Mouse (Mus musculus) CH12.LX (cell line): ENCODE measurements at regions not wholly inside any gene's neighbourhood (a gene's known extent, or its start where the extent isn't known, plus 50 kb on each side); places are given as distances from the start of the nearest gene placed in this dataset.

Experiments
- DNase-seq: peaks from one replicate; pipeline ENCODE4 v3.0.0-alpha.2; 2013; ENCODE audit errors: extremely low read depth
- H3K27ac ChIP-seq: 2 replicates; pipeline ENCODE4 v1.5.1; 2012; ENCODE audit warnings: low read depth, mild to moderate bottlenecking, control low read depth, moderate library complexity; ENCODE audit not compliant: insufficient read depth
- H3K27me3 ChIP-seq: replicated peaks from 2 replicates; pipeline ENCODE3; 2012; ENCODE audit warnings: inconsistent platforms
- H3K36me3 ChIP-seq, 2 experiments: replicated peaks in 1 of 2; 2 replicates each; pipeline versions ENCODE3 to v1.6.1; 2012; ENCODE audit warnings: inconsistent platforms in 1 of 2, low read length in 1 of 2, mild to moderate bottlenecking in 1 of 2, mixed read lengths in 1 of 2, moderate library complexity in 1 of 2; ENCODE audit not compliant: control insufficient read depth in 1 of 2, insufficient read depth in 1 of 2
- H3K4me1 ChIP-seq, 2 experiments: 2 replicates each; pipeline ENCODE4 v1.6.1; 2012; ENCODE audit warnings: inconsistent platforms in 1 of 2, moderate library complexity in 1 of 2; ENCODE audit not compliant: insufficient read depth in 2 of 2, control insufficient read depth in 1 of 2
- H3K4me2 ChIP-seq: 2 replicates; pipeline ENCODE4 v1.6.1; 2012; ENCODE audit warnings: low read depth, mild to moderate bottlenecking, control low read depth; ENCODE audit not compliant: poor library complexity, insufficient read depth, severe bottlenecking
- H3K4me3 ChIP-seq, 3 experiments: fragments of 150-350 bp in 1 of 3; sonication (generic) in 1 of 3; replicated peaks in 1 of 3; 2 replicates each; pipeline versions ENCODE3 to v1.5.1; 2011 to 2012; ENCODE audit warnings: low read depth in 2 of 3, low read length in 2 of 3, mild to moderate bottlenecking in 2 of 3, moderate library complexity in 2 of 3, control low read depth in 1 of 3, improper control_type of control experiment in 1 of 3, inconsistent platforms in 1 of 3, mixed read lengths in 1 of 3; ENCODE audit not compliant: poor library complexity in 1 of 3
- H3K79me2 ChIP-seq: replicated peaks from 2 replicates; pipeline ENCODE4 v1.6.1; 2012; ENCODE audit warnings: mild to moderate bottlenecking, moderate library complexity; ENCODE audit not compliant: control insufficient read depth, poor library complexity, insufficient read depth, severe bottlenecking; ENCODE audit errors: extremely low read depth
- H3K9ac ChIP-seq: 2 replicates; pipeline ENCODE4 v1.6.1; 2012; ENCODE audit warnings: low read depth, mild to moderate bottlenecking, control low read depth, moderate library complexity; ENCODE audit not compliant: insufficient read depth
- H3K9me3 ChIP-seq: replicated peaks from 2 replicates; pipeline ENCODE3; 2012; ENCODE audit warnings: low read length, inconsistent platforms, mixed read lengths
- BHLHE40 ChIP-seq: IDR thresholded peaks from 2 replicates; pipeline ENCODE4 v1.6.1; 2011; ENCODE audit warnings: mild to moderate bottlenecking, low read depth, low read length, improper control_type of control experiment
- CTCF ChIP-seq, 2 experiments: IDR thresholded peaks in 1 of 2; conservative IDR thresholded peaks in 1 of 2; 2 replicates each; pipeline ENCODE4 v1.5.1; 2011 to 2012; ENCODE audit warnings: low read depth in 2 of 2, low read length in 2 of 2, improper control_type of control experiment in 1 of 2, inconsistent platforms in 1 of 2, mild to moderate bottlenecking in 1 of 2, moderate library complexity in 1 of 2
- ELF1 ChIP-seq: IDR thresholded peaks from 2 replicates; pipeline ENCODE4 v1.6.1; 2014; ENCODE audit warnings: low read depth, mild to moderate bottlenecking, inconsistent platforms, low read length, improper control_type of control experiment
- ETS1 ChIP-seq: conservative IDR thresholded peaks from 2 replicates; pipeline ENCODE4 v1.6.1; 2012; ENCODE audit warnings: low read depth, mild to moderate bottlenecking, inconsistent platforms, low read length, improper control_type of control experiment, moderate library complexity
- HCFC1 ChIP-seq: IDR thresholded peaks from 2 replicates; pipeline ENCODE4 v1.6.1; 2012; ENCODE audit warnings: low read depth, mild to moderate bottlenecking, inconsistent platforms, low read length, improper control_type of control experiment
- JUN ChIP-seq: IDR thresholded peaks from 2 replicates; pipeline ENCODE4 v1.6.1; 2011; ENCODE audit warnings: low read depth, mild to moderate bottlenecking, low read length, improper control_type of control experiment, moderate library complexity; ENCODE audit not compliant: insufficient read depth
- KAT2A ChIP-seq: IDR thresholded peaks from 2 replicates; pipeline ENCODE4 v1.6.1; 2012; ENCODE audit warnings: low read length, improper control_type of control experiment, inconsistent platforms; ENCODE audit not compliant: insufficient replicate concordance
- MAX ChIP-seq: IDR thresholded peaks from 2 replicates; pipeline ENCODE4 v1.6.1; 2011; ENCODE audit warnings: low read length, improper control_type of control experiment
- MAZ ChIP-seq: IDR thresholded peaks from 2 replicates; pipeline ENCODE4 v1.6.1; 2012; ENCODE audit warnings: low read depth, mild to moderate bottlenecking, inconsistent platforms, low read length, improper control_type of control experiment, moderate library complexity
- MXI1 ChIP-seq: IDR thresholded peaks from 2 replicates; pipeline ENCODE4 v1.6.1; 2011; ENCODE audit warnings: mild to moderate bottlenecking, low read depth, low read length, improper control_type of control experiment
- MYC ChIP-seq: IDR thresholded peaks from 2 replicates; pipeline ENCODE4 v1.6.1; 2011; ENCODE audit warnings: low read depth, mild to moderate bottlenecking, improper control_type of control experiment, low read length
- NELFE ChIP-seq: IDR thresholded peaks from 2 replicates; pipeline ENCODE4 v1.6.1; 2011; ENCODE audit warnings: low read depth, low read length, improper control_type of control experiment
- NRF1 ChIP-seq: IDR thresholded peaks from 2 replicates; pipeline ENCODE4 v1.6.1; 2014; ENCODE audit warnings: low read depth, mild to moderate bottlenecking, inconsistent platforms, low read length, improper control_type of control experiment, moderate library complexity
- PAX5 ChIP-seq: IDR thresholded peaks from 2 replicates; pipeline ENCODE4 v1.6.1; 2012; ENCODE audit warnings: low read length, inconsistent platforms, mixed read lengths
- POLR2A ChIP-seq: IDR thresholded peaks from 2 replicates; pipeline ENCODE4 v1.6.1; 2011; ENCODE audit warnings: low read depth, mild to moderate bottlenecking, improper control_type of control experiment, low read length
- POLR2AphosphoS2 ChIP-seq: IDR thresholded peaks from 2 replicates; pipeline ENCODE4 v1.6.1; 2011; ENCODE audit warnings: low read depth, low read length, improper control_type of control experiment
- UBTF ChIP-seq: IDR thresholded peaks from 2 replicates; pipeline ENCODE4 v1.6.1; 2012; ENCODE audit warnings: low read depth, mild to moderate bottlenecking, inconsistent platforms, low read length, improper control_type of control experiment, moderate library complexity
- USF2 ChIP-seq: conservative IDR thresholded peaks from 2 replicates; pipeline ENCODE4 v1.6.1; 2011; ENCODE audit warnings: low read depth, low read length, improper control_type of control experiment
- ZC3H11A ChIP-seq: IDR thresholded peaks from 2 replicates; pipeline ENCODE4 v1.6.1; 2012; ENCODE audit warnings: low read depth, mild to moderate bottlenecking, inconsistent platforms, low read length, improper control_type of control experiment
- ZKSCAN1 ChIP-seq: IDR thresholded peaks from 2 replicates; pipeline ENCODE4 v1.6.1; 2012; ENCODE audit warnings: low read depth, inconsistent platforms, low read length, improper control_type of control experiment, borderline replicate concordance
- ZMIZ1 ChIP-seq: IDR thresholded peaks from 2 replicates; pipeline ENCODE4 v1.6.1; 2012; ENCODE audit warnings: low read depth, mild to moderate bottlenecking, inconsistent platforms, low read length, improper control_type of control experiment
- ZNF384 ChIP-seq: IDR thresholded peaks from 2 replicates; pipeline ENCODE4 v1.6.1; 2012; ENCODE audit warnings: low read depth, low read length, improper control_type of control experiment, inconsistent platforms
- dilution Hi-C: fragments of 300-500 bp; cut with MboI; formaldehyde crosslinking; loops from 2 replicates; pipeline ENCODE4 v1.14.3; 2020; ENCODE audit warnings: low sequenced_read_pairs; ENCODE audit not compliant: extremely low pct_unique_long_range_greater_than_20kb, extremely low pct_ligation_motif_present
- in situ Hi-C: fragments of 300-500 bp; cut with MboI; formaldehyde crosslinking; loops from 3 replicates; pipeline ENCODE4 v1.14.3; 2019; ENCODE audit warnings: low sequenced_read_pairs, low pct_ligation_motif_present, low pct_unique_long_range_greater_than_20kb, mixed read lengths

- Histone ChIP-seq H3K36me3 (no peaks in the 10 kb centered on the region), H3K4me2 (no peak overlapping the region), H3K27me3 (no peaks in the 10 kb centered on the region), H3K27ac (no peak overlapping the region), H3K79me2 (no peaks in the 10 kb centered on the region), H3K4me3 (no peak overlapping the region), H3K9me3 (no peaks in the 10 kb centered on the region), H3K9ac (no peak overlapping the region), H3K4me1 (0 out of 4 replicates have a peak, but pooled peaks cover 0 to 3% of the 10 kb centered on the region in 2 experiments)
- in situ Hi-C loops (no loop called here), dilution Hi-C loops (no loop called here)
- no peak for TF ChIP-seq MAZ
- no peak for TF ChIP-seq ZNF384
- no peak for TF ChIP-seq KAT2A
- TF ChIP-seq JUN, result no peak
- no peak for TF ChIP-seq POLR2AphosphoS2
- TF ChIP-seq NELFE, result no peak
- TF ChIP-seq ZMIZ1, result no peak
- TF ChIP-seq NRF1, result no peak
- no peak for TF ChIP-seq BHLHE40
- TF ChIP-seq UBTF, result no peak
- no peak for TF ChIP-seq MXI1
- no peak for TF ChIP-seq HCFC1
- no peak for TF ChIP-seq ZKSCAN1
- TF ChIP-seq CTCF (conservative IDR thresholded peaks at IDR 0.05 in 1 of 2, IDR thresholded peaks at IDR 0.05 in 1 of 2; ENCODE audit: low read depth in 2 of 2, low read length in 2 of 2), result no peak
- TF ChIP-seq MAX, result no peak
- no peak for TF ChIP-seq PAX5
- no peak for TF ChIP-seq USF2
- no peak for TF ChIP-seq ETS1
- no peak for TF ChIP-seq ELF1
- no peak for DNase-seq
These were observed 126.0 kb upstream of the Tnfaip3 start for GRCm38 (mm10) chr10:19141481-19141880.

- in situ Hi-C loops (no loop called here), dilution Hi-C loops (no loop called here)
- no peaks in the 10 kb centered on the region for H3K9me3 ChIP-seq
- TF ChIP-seq MYC (no peak), POLR2A (no peak), ZC3H11A (no peak), USF2 (no peak), MAX (no peak), MXI1 (no peak)
- TF ChIP-seq, all 38 proteins: peak for 0
- DNase-seq, result no peak
- Histone ChIP-seq H3K4me2 (no peak overlapping the region), H3K27ac (no peak overlapping the region), H3K36me3 (no peaks in the 10 kb centered on the region), H3K4me1 (0 out of 4 replicates have a peak, but pooled peaks cover 0 to 3% of the 10 kb centered on the region in 2 experiments), H3K4me3 (no peak overlapping the region), H3K79me2 (no peaks in the 10 kb centered on the region), H3K27me3 (no peaks in the 10 kb centered on the region), H3K9ac (no peak overlapping the region)
These were observed 125.2 kb upstream of the Tnfaip3 start for GRCm38 (mm10) chr10:19140628-19141027.
